Mouse (Mus musculus) hindbrain, embryonic 10.5 days (tissue): ENCODE measurements around the gene Gm7075. TPM values are rescaled to one million over a fixed set of nuclear protein-coding genes. Genes with fewer than 3 reads are reported as not detected.
A peak's percentile ranks its signal among the peaks of the same experiment; 100 is the strongest.
"Not testable (repeated sequence)": the region's sequence is repeated elsewhere in the genome, so short reads cannot be mapped to it uniquely, and the experiment has no call there.

Experiments
- DNase-seq: peaks from one replicate; pipeline ENCODE4 v3.0.0-alpha.2; 2017; ENCODE audit warnings: low spot score
- H3K27ac ChIP-seq: fragments of 300-500 bp; sonication (generic); 2 replicates; pipeline ENCODE4 v1.5.1; 2016; ENCODE audit warnings: mild to moderate bottlenecking, moderate library complexity
- H3K27me3 ChIP-seq: fragments of 300-500 bp; sonication (generic); 2 replicates; pipeline ENCODE4 v1.6.1; 2016; ENCODE audit warnings: mild to moderate bottlenecking; ENCODE audit not compliant: poor library complexity, insufficient read depth, severe bottlenecking
- H3K36me3 ChIP-seq: fragments of 300-500 bp; sonication (generic); 2 replicates; pipeline ENCODE4 v1.6.1; 2016; ENCODE audit warnings: mild to moderate bottlenecking, moderate library complexity
- H3K4me1 ChIP-seq: fragments of 300-500 bp; sonication (generic); replicated peaks from 2 replicates; pipeline ENCODE4 v1.6.1; 2016; ENCODE audit warnings: mild to moderate bottlenecking
- H3K4me3 ChIP-seq: fragments of 300-500 bp; sonication (generic); 2 replicates; pipeline ENCODE4 v1.5.1; 2016; ENCODE audit warnings: mild to moderate bottlenecking, moderate library complexity
- H3K9me3 ChIP-seq: fragments of 300-500 bp; sonication (generic); 2 replicates; pipeline ENCODE4 v1.6.1; 2016; ENCODE audit warnings: mild to moderate bottlenecking, moderate library complexity
- WGBS: fragments of 180-500 bp; shearing (Covaris S2); methylation state at CpG from one replicate; pipeline ENCODE4 v1.1.7; 2016; 5-methylcytosine and 5-hydroxymethylcytosine counted together
- polyA plus RNA-seq: library from polyadenylated mRNA; unstranded; fragments of >200 nt; fragmentation: Nextera tagmentation; extraction: Ambion mirVana; gene quantifications from 2 replicates; pipeline ENCODE4 v1.2.1, GENCODE M21; 2016

Gene Gm7075
- polyA plus RNA-seq, 1 experiment from 2014 or later = not detected

DNA sequence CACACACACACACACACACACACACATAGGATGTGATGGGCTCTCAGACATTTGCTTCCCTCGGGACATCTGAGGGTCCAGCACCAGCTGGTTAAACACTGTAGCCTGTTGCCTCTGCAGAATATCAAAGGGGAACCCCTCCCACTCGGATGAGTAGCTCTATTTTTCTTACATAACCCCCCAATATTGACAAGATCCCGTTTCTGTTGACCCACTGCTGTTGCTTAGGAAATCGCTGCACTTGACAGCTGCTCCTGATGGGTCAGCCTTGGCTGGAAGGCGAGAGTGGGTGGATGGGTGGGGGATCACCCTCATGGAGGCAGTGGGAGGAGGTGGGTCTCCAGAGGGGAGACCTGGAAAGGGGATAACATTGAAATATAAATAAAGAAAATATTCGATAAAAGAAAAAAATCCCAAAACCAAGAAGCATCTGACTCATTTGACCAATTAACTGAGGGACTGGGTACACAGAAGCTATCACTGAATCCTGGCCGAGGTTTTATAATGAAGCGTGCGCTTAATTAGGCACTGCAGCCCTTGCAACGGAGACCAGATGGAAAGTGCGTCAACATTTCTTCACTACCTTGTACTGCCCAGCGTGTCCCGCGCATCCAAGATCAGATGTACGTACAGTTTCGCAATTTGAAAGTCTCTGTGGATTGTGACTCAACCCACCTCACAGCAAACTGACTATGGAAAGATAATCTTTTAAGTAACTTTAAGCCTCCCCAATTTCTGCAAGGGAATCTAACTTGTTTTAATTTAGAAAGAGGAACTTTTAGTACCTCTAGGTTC lies 11.2 kb downstream of the Gm7075 start:
- DNase-seq = peak; percentile 12
- Histone ChIP-seq H3K9me3 (no peaks in the 10 kb centered on the region), H3K4me3 (no peak overlapping the region), H3K36me3 (no peaks in the 10 kb centered on the region), H3K27ac (no peak overlapping the region), H3K4me1 (peaks cover 4% of the 10 kb centered on the region; the same call in 1 of the 2 replicates), H3K27me3 (no peaks in the 10 kb centered on the region)
- WGBS = 73% methylated on average over 16 of the region's 16 CpGs

DNA sequence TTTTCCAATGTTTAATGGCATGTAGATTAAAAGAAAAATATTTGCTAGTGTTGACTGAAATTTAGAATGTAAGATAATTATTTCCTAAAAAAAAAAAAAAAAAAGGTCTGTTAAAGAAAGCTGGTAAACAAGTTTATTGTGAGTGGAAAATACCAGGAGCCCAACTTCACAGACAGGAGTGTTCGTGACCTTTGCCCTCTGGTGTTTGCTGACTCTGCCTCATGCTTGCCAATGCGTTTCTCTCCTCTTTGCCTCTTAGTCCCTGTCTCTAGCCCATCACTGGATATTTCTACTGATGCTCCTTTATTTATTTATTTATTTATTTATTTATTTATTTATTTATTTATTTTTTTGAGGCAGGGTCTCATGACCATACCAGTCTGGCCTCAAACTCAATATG lies 18.0 kb downstream of the Gm7075 start:
- H3K27me3 ChIP-seq = no peaks in the 10 kb centered on the region
- no peak for DNase-seq
- no peaks in the 10 kb centered on the region for H3K4me1 ChIP-seq
- no peaks in the 10 kb centered on the region for H3K9me3 ChIP-seq
- WGBS = 72% methylated on average over 2 of the region's 2 CpGs
- no peak overlapping the region for H3K27ac ChIP-seq
- H3K4me3 ChIP-seq = no peak overlapping the region
- H3K36me3 ChIP-seq = no peaks in the 10 kb centered on the region

DNA sequence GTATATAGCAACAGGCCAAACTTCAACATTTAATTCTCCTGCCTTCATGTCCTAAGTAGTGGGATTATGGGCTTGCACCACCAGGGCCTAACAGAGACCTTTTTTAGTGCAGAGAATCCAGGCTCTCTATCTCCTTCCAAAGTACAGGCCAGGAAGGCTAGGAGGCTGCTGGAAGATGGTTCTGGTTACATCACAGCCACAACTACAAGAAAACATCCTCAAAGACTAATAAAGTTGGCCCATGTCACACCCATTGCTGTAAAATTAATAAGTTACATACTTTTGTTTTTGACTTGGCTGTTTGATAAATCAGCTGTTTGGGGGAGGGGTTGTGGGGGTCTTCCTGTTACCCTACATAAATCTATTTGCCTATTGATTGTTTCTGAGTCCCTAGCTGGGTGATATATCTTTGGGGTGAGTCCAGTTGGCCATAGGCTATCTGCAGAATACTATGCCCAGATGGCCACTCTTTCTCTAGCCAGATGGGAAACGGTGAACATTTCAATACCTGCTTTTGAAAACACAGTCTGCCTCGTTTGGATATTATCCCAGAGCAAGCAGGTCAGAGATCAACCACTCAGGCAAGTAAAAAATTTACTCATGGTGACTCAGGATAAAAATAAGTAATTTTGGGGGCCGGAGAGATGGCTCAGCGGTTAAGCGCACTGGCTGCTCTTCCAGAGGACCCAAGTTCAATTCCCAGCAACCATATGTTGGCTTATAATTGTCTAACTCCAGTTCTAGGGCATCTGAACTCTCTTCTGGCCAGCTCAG lies 18.7 kb downstream of the Gm7075 start:
- Histone ChIP-seq H3K4me1 (no peaks in the 10 kb centered on the region), H3K36me3 (no peaks in the 10 kb centered on the region), H3K9me3 (no peaks in the 10 kb centered on the region), H3K27ac (no peak overlapping the region), H3K4me3 (no peak overlapping the region), H3K27me3 (no peaks in the 10 kb centered on the region)
- DNase-seq = no peak
- 84% methylated on average over 5 of the region's 5 CpGs for WGBS

DNA sequence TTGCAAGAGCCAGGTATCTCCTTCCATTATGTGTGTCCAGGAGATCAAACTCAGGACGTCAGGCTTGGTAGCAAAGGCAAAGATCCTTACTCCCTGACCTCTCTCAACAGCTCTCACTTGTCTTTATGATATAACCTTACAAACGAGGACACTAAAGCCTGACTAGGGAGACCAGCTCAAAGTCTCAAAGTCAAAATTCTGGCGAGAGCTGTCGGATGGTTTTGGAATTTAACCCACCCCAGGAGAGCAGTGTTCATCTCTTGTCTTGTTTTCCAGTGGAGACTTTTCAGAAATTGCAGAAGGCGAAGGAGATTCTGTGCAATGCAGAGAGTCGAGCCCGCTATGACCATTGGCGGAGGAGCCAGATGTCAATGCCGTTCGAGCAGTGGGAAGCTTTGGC lies 24.6 kb downstream of the Gm7075 start:
- Histone ChIP-seq H3K36me3 (no peaks in the 10 kb centered on the region), H3K4me1 (no peaks in the 10 kb centered on the region), H3K4me3 (no peak overlapping the region), H3K27ac (no peak overlapping the region), H3K27me3 (no peaks in the 10 kb centered on the region), H3K9me3 (no peaks in the 10 kb centered on the region)
- 91% methylated on average over 10 of the region's 10 CpGs for WGBS
- no peak for DNase-seq

DNA sequence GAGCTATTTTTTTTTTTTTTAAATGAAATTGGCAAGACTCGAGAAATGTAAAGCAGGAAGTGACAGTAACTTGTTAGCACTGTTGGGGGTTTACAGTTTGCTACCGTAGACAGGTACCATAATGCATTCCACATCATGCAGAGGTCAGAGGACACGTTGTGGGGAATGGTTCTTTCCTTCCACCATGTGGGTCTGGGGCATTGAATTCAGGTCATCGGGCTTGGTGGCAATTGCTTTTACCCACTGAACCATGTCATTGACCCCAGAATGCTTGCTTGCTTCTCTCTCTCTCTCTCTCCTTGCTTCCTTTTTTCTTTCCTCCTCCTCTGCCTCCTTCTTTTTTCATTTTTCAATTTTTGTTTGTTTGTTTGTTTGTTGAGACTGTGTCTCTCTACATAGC lies 32.6 kb downstream of the Gm7075 start:
- H3K36me3 ChIP-seq = no peaks in the 10 kb centered on the region
- no peaks in the 10 kb centered on the region for H3K27me3 ChIP-seq
- no peaks in the 10 kb centered on the region for H3K4me1 ChIP-seq
- no peaks in the 10 kb centered on the region for H3K9me3 ChIP-seq
- H3K27ac ChIP-seq = no peak overlapping the region
- DNase-seq = no peak
- 52% methylated on average over 4 of the region's 4 CpGs for WGBS
- no peak overlapping the region for H3K4me3 ChIP-seq

DNA sequence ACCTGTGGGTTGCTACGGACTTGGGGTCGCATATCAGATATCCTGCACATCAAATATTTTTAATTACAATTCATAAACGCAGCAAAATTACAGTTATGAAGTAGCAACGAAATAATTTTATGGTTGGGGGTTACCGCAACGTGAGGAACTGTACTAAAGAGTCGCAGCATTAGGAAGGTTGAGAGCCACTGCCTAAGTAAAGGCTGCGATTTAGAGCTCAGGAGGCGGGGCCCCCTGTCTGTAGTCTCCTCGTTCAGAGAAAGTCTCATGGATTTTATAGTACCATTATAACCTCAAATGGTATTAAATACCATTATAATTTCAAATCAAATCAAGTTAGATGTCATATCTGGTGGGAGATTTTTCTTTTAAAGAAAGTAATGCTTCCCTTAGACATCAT lies 34.6 kb downstream of the Gm7075 start:
- WGBS = 5% methylated on average over 10 of the region's 10 CpGs

DNA sequence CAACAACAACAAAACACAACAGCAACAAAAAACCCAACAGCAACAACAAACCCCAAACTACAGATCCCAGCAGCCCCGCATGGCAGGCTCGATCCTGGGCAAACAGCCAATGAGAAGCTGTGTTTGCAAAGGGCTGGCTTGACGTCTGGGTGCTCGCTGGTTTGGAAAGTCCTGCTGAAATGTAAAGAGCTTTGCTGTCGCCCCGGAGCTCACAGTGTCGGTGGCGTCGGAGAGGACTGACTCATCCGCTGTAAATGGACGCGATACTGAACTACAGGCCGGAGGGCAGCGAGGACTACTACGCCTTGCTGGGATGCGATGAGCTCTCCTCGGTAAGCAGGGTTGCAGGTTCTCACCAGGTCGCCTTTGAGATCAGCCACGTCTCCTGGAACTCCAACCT lies 35.1 kb downstream of the Gm7075 start:
- H3K27ac ChIP-seq = peak overlapping the region; percentile 77
- WGBS = under 1% methylated on average over 19 of the region's 19 CpGs

More for the DNA sequence above, 34.6 kb downstream of the Gm7075 start:
- H3K27me3 ChIP-seq = no peaks in the 10 kb centered on the region
- H3K9me3 ChIP-seq = no peaks in the 10 kb centered on the region
- H3K27ac ChIP-seq = no peak overlapping the region
- peak overlapping the region; percentile 59 for H3K4me3 ChIP-seq
- peaks cover under 1% of the 10 kb centered on the region; the same call in 1 of the 2 replicates for H3K4me1 ChIP-seq
- no peak for DNase-seq
- H3K36me3 ChIP-seq = no peaks in the 10 kb centered on the region

DNA sequence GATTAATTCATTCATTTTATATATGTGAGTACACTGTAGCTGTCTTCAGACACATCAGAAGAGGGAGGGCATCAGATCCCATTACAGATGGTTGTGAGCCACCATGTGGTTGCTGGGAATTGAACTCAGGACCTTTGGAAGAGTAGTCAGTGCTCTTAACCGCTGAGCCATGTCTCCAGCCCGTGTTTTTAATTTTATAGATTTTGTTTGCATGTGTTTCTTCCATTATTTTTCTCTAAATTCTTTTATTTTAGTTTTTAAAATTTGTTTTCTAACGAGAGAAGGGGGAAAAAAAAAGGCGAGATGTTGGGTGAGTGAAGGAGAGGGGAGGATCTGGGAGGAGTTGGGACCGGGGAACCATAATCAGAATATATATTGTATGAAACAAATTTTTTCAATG lies 35.7 kb downstream of the Gm7075 start:
- not testable (repeated sequence) for H3K36me3 ChIP-seq, H3K27me3 ChIP-seq, DNase-seq, H3K4me1 ChIP-seq, H3K27ac ChIP-seq, H3K9me3 ChIP-seq
- WGBS = 30% methylated on average over 5 of the region's 5 CpGs
- H3K4me3 ChIP-seq = peak overlapping the region; percentile 59

More for the DNA sequence above, 35.1 kb downstream of the Gm7075 start:
- H3K9me3 ChIP-seq = no peaks in the 10 kb centered on the region
- H3K4me3 ChIP-seq = peak overlapping the region; percentile 59
- H3K36me3 ChIP-seq = no peaks in the 10 kb centered on the region
- no peaks in the 10 kb centered on the region; the same call in 1 of the 2 replicates for H3K27me3 ChIP-seq
- DNase-seq = peak; percentile 80
- H3K4me1 ChIP-seq = peaks cover 6% of the 10 kb centered on the region

DNA sequence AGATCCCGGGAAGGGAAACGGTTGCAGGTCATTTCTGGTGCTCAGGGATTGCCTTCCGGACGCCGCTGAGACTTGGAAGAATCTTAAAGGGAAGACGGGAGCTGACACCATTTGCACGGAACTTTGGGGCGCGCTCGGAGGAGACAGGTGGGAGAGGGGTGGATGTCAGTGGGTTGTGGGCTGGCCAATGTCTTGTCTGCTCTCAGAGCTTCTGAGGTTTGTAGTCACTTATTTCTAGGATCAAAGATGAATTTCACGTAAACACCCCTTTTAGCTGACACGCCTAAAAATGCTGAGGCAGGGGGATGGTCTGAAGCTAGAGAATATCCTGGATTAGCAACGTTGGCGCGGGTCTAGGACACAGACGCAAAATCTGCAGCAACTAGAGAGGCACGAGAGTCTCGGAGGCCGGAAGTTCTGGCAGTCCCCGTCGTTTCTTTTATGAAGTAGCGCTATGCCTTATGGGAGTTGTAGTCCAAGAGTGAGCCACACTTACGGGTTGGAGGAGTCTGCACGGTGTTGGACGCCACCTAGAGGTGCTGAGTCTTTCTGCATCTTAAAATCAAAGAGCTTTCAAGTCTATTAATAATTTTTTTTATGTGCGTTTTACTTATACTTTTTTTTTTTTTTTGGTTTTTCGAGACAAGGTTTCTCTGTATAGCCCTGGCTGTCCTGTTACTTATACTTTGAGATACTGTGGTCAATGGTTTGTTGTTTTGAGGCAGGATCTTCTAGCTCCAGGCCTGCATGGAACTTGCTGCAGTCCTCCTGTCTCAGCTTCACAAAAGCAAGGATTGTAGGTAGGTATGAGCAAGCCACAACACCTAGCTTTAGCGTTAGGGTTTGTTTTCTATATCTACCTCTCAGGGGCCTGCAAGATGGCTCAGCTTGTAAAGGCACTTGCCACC lies 39.0 kb downstream of the Gm7075 start, which contains the start of gene Dnajc12:
Gene Dnajc12 (plus strand): TSS at position 72 of the 908 bp plus-strand sequence.
- peaks cover 8% of the 10 kb centered on the region for H3K4me1 ChIP-seq
- peak within 1 kb of the TSS; percentile 64 for H3K4me3 ChIP-seq
- peaks cover 12% of the 10 kb centered on the region for H3K27me3 ChIP-seq
- peak; percentile 87 for DNase-seq
- H3K9me3 ChIP-seq = no peaks in the 10 kb centered on the region
- WGBS = under 1% methylated on average over 28 of the region's 28 CpGs
- no peaks in the 10 kb centered on the region for H3K36me3 ChIP-seq
- H3K27ac ChIP-seq = peak within 1 kb of the TSS; percentile 78

DNA sequence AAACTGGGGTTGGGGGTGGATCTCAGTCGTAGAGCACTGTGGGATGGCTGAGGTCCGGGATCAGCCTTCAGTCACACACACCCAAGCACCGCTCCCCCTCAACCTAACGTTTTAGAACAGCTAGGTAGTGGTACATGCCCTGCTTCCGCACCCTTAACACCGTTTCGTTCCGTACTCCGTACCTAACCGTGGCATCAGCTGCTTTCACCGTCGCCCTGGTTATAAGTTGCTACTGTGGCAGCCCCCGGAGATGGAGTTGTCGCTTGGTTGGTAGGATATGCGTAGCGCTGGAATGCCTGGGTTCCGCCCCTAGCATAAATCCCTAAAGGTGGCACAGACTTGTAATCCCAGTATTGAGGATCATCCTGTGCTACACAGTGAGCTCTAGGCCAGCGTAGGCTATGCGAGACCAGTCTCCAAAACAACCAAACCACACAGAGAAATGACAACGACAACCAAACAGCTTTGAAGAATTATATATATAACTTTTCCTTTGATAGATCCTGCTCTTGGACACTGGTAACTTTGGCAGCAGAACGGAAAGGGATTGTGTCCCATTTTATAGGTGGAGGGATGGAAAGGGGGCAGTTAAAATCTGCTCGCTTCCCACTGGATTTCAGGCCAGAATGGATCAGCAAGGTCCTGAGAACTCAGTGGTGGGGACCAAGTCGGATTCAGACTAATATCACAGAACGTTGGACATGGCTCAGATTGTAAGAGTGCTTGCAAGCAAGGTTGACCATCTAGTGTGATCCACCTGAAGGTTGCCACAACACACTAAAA lies 39.9 kb downstream of the Gm7075 start, which contains the start of gene Sirt1:
Gene Sirt1 (minus strand): TSS at position 207 of the 783 bp plus-strand sequence.
- peak; percentile 15 for DNase-seq
- Histone ChIP-seq H3K4me1 (peaks cover 8% of the 10 kb centered on the region), H3K36me3 (no peaks in the 10 kb centered on the region), H3K27ac (peak within 1 kb of the TSS; percentile 78), H3K9me3 (no peaks in the 10 kb centered on the region), H3K27me3 (peaks cover 12% of the 10 kb centered on the region), H3K4me3 (peak within 1 kb of the TSS; percentile 64)
- 7% methylated on average over 24 of the region's 24 CpGs for WGBS

DNA sequence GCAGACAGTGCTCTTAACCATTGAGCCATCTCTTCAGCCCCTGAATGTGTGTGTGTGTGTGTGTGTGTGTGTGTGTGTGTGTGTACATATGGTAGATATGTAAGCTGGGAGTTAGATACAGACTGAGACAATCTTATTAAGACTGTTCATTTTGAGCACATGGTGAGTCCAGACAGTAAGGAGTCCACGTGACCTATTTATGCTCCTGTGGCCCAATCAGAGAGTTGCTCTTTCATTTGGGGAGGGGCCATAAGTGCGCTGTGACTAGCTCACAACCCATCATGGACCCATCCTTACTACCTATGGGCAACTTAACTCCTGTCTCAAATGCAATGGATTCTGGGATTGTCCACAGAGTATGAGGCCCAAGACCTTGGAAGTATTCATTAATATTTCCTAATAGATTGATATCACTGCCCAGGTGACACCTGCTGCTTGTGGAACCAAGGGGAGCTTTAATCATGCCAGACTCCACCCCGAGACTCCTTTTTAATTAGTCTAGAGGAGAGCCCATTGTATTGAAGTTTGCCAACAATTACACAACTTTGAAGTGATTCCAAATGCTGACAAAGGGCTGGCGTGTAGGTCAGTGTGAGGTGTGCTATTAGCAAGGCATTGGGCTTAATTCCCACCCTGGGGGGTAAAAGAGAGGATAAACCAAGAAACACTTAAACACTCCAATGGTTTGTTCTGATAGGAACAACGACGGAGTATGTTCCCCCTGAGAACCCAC lies 42.5 kb downstream of the Gm7075 start:
- H3K27me3 ChIP-seq = peaks cover 12% of the 10 kb centered on the region
- peaks cover 8% of the 10 kb centered on the region for H3K4me1 ChIP-seq
- no peaks in the 10 kb centered on the region for H3K9me3 ChIP-seq
- H3K36me3 ChIP-seq = no peaks in the 10 kb centered on the region
- DNase-seq = no peak
- no peak overlapping the region for H3K27ac ChIP-seq
- no peak overlapping the region for H3K4me3 ChIP-seq
- WGBS = 77% methylated on average over 6 of the region's 6 CpGs
